Mouse (Mus musculus) layer of hippocampus, postnatal 10 days (tissue): Measurements from ENCODE around the gene Fgl2. TPM values are rescaled to one million over a fixed set of nuclear protein-coding genes. Genes with fewer than 3 reads are reported as not detected.
"Not testable (repeated sequence)": the region's sequence is repeated elsewhere in the genome, so short reads cannot be mapped to it uniquely, and the experiment has no call there.

ENCODE experiments used
- DNase-seq, 2 experiments: peaks; one replicate each; pipeline ENCODE4 v3.0.0; 2021; ENCODE audit warnings: low spot score in 2 of 2
- long read RNA-seq: library from polyadenylated mRNA; stranded (forward); transcript quantifications from one replicate; pipeline ENCODE4 v2.0.0, GENCODE M21; 2023
- total RNA-seq, 2 experiments: library from RNA; stranded (reverse); gene quantifications; 2 replicates each; pipeline ENCODE4 v1.2.3; 2021

Gene Fgl2
- 1 to 10 TPM; 2.9 to 3.7 TPM for total RNA-seq
- long read RNA-seq, partial matches to known transcripts = 0 of 1 reads
- long read RNA-seq, other reads (novel, unspliced or antisense) = 0 of 1 reads

DNA sequence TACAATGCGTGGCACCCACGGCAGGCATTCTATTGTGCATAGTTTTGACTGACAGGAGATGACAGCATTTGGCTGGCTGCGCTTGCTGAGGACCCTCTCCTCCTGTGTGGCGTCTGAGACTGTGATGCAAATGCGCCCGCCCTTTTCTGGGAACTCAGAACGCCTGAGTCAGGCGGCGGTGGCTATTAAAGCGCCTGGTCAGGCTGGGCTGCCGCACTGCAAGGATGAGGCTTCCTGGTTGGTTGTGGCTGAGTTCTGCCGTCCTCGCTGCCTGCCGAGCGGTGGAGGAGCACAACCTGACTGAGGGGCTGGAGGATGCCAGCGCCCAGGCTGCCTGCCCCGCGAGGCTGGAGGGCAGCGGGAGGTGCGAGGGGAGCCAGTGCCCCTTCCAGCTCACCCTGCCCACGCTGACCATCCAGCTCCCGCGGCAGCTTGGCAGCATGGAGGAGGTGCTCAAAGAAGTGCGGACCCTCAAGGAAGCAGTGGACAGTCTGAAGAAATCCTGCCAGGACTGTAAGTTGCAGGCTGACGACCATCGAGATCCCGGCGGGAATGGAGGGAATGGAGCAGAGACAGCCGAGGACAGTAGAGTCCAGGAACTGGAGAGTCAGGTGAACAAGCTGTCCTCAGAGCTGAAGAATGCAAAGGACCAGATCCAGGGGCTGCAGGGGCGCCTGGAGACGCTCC is at the start of gene Fgl2:
Fgl2 (plus strand) TSS at position 150 of the 687 bp plus-strand sequence.
- peak; percentile 58 for DNase-seq

DNA sequence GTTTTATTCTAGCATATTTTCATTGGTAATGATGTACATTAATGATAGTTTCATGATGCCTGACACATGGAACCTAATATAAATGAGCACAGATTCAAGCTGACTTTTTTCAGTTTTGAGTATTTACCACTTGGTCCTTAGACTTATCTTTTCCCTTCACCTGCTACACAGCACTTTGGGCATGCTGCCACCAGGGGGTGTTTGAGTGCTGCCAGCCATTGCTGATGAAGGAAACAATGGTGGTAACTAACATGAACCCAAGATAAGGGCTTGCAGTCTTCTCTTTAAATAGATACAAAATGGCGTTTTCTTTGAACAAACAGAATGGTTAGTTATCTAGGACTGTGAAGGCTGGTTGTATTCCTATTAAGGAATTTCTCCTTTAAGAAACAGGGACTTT is 45.9 kb upstream of the Fgl2 start:
- DNase-seq = peak; percentile 33 to 37

DNA sequence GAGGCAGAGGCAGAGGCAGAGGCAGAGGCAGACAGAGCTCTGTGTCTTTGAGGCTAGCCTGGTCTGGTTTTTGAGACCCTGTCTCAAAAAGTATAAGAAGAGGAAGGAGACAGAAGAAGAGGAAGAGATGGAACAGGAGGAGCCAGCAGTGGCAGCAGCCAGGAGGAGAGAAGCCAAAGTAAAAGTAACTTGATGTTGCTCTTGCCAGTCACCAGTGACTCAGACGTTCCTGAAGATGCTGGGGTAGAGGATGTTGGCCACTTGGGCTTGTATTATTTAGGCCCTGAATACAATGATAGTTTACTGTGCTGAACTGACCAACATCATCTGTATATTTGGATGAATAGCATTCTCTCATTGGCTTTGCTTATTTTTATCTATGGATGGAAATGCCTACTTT is 43.9 kb upstream of the Fgl2 start:
- no peak for DNase-seq

DNA sequence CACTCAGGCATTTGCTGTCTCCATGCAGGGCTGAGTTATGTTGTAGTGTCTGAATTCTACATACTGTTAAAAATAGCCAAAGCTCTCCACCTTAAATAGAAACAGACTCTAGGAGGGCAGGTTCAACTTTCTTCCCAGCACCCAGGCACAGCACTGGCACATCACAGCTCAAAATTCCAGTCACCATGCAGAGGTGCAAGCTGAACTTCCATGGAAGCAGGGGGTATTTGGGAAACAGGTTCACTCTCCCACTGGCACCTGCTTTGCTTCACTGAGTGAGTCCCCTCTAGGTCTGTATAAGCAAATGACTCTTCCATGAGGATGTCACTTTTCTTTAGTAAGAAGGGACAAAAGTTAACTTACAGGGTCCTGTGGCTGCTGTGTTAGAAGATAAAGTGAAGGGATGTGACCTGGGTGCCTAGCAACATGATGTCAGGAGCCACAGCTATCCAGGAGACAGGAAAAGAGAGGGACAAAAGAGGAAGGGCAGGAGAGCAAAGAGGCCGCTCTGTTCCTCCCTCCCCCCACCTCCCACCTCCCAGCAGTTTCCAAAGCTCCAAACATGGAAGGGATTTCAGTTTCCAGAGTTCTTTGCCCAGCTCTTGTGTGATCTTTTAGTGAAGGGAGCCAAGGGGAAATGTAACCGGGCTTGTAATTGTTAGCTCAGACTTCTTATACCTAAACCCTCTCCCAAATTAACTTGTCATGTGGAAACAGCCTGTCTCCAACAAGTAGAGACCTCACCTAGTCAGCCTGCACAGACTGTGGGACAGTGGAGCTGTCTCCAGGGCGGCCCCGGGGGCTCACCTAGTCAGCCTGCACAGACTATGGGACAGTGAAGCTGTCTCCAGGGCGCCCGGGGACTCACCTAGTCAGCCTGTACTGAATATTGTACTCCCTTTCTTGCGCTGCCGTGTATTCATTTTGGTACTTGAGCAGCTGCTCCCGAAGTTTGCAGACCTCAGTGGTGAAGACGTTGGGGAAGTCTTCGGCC is 42.5 kb upstream of the Fgl2 start:
- no peak for DNase-seq

DNA sequence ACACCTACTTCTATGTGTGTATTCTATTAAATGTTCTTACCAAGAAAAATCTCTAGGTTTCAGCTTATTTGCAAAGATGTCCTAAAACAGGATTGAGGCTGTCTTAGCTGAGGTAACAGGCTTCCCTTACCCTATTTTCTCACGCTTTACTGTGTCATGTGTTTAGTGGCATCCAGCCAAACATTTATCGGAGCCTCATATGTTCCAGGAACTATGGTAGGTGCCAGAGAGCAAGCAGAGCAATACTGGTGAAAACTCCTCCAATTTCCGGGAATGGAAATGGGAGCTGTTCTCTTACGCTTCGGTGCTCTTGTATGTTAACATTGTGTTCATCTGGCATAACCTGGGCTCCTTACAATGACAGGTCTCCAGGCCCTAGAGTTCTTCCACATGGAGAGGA is 40.8 kb upstream of the Fgl2 start:
- no peak for DNase-seq

DNA sequence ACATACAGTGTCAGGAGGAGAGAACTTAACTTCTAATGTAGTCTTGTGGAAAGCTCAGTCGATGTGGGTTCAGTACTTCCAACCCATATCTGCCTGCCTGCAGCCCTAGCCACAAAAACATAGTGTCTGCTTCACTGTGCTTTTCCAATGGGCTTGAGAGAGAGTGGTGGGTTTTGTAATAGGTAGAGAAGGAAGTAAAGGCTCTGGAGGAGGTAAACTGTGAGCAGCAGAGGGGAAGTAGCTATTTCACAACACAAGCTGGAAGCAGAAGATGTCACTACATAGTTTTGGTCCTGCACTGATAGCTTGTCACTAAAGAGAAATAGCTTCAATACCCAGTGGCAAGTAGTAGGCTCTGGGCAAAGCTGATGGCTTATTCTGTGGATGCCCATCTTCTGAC is 40.3 kb upstream of the Fgl2 start:
- DNase-seq = no peak

DNA sequence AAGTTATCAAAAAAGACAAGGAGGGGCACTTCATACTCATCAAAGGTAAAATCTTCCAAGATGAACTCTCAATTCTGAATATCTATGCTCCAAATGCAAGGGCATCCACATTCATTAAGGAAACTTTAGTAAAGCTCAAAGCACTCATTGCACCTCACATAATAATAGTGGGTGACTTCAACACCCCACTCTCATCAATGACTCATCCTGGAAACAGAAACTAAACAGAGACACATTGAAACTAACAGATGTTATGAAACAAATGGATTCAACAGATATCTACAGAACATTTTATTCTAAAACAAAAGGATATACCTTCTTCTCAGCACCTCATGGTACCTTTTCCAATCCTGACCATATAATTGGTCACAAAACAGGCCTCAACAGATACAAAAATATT is 30.2 kb upstream of the Fgl2 start:
- DNase-seq = not testable (repeated sequence)

DNA sequence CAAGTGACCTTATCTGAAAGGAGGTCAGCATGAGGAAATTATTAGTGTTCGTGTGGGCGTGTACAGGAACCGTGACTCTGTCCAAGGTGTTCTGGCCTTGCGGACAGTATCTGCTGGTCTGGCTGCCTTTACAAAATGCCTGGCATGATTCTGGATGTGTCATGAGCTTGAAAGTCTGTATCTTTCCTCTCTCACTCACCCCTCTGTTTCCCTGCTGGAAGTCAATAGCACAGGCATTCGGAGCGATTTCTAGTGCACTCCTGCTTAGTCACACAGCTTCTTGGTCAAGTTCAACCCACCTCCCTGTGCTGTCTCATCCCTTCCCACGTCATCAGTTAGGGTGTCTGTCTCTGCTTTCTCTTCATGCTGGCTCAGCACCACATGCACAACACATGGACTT is 24.1 kb upstream of the Fgl2 start:
- no peak for DNase-seq

DNA sequence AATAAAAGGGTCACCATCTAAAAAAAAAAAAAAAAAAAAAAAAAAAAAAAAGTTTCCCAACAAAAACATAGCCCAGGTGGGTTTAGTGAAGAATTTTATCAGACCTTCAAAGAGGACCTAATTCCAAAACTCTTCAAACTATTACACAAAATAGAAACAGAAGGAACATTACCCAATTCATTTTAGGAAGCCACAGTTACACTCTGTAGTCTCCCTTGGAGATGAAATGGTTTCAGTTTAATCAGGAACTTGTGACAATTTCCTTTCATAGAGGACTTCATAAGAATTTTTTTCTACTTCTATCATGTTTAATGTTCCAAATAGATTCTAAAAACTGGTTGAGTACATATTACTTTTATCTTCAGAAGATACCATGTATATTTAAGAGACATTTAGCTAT is 20.8 kb upstream of the Fgl2 start:
- DNase-seq = no peak

DNA sequence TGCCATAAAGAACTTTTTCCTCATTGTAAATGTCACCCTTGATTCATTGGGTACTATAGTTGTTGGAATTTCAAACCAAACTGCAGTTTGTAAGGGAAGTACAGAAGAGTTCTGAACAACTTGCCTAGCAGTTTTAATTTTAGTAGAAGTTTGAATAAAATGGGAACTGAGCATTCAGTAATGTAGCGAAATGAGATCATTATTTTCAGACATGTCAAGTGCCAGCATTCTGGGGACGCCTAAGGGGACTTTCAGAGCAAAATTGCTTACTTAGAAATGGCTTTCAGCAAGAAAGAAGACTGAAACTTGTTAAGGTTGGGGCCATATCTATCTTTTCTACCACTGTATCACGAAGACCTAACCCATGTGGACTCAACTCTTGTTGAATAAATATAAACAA is 13.8 kb upstream of the Fgl2 start:
- DNase-seq = no peak

DNA sequence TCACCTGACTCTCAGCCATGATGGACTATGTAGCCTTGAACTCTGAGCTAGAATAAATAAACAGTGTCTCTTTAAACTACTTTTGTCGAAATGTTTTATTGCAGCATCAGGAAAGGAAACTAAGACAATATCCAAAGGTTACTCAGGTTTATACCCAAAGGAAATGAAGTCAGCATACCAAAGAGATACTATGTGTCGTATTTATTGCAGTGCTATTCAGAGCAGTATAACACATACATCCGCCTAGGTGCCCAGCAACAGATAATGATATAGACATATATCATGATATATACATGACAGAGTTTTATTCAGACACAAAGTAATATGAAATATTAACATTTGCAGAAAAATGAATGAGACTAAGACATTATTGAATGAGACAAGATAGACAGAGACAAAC is 9.1 kb upstream of the Fgl2 start:
- no peak for DNase-seq

DNA sequence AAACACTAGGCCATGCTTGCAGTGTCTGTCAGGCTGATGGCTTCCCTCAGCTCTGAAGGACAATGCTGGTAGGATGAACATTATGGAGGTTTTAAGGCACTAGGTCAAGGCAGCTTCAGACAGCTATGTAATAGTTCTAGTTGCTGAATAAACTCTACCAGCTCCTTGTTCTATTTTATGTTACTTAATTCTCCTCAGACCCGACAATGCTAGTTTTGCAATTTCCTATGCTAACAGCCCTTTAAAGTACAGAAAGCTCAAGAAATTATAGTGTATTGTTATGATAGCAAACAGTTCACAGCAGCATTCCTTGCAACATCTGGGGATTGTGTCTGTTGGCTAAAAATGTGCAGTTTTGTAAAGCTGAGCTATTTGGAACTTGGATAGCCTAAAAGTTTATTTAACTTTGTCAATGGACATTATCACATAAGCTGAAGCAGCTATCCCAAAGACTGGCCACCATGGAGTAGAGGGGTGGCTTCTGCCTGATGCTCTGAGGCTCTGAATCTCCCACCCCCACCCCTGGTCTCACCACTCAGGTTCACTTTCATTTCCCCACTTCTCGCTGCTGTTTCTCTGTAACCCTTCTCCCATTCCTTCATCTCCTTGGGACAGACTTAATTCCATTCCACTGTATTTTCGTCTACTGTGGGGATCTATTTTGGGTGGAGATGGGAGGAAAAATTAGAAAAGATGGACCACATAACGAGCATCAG is 5.9 kb upstream of the Fgl2 start:
- no peak for DNase-seq

DNA sequence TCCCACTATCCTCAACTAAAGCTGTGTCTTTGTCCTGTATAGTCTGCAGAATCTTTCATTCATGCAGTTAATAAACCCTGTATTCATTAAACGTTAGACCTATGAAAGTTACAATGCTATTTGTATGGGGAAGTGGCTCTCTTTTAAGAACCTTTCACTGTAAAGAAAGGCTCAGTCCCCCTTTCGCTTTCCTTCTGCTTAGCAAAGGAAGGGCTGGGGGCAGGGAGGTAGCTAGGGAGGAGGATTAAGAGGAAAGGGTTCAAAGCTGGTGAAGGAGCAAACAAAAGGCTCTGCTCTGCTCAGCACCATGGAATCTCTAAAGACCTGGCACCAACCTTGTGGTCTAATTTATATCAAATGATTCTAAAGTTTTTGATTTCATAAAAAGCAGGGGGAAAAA is 4.9 kb upstream of the Fgl2 start:
- DNase-seq = no peak

DNA sequence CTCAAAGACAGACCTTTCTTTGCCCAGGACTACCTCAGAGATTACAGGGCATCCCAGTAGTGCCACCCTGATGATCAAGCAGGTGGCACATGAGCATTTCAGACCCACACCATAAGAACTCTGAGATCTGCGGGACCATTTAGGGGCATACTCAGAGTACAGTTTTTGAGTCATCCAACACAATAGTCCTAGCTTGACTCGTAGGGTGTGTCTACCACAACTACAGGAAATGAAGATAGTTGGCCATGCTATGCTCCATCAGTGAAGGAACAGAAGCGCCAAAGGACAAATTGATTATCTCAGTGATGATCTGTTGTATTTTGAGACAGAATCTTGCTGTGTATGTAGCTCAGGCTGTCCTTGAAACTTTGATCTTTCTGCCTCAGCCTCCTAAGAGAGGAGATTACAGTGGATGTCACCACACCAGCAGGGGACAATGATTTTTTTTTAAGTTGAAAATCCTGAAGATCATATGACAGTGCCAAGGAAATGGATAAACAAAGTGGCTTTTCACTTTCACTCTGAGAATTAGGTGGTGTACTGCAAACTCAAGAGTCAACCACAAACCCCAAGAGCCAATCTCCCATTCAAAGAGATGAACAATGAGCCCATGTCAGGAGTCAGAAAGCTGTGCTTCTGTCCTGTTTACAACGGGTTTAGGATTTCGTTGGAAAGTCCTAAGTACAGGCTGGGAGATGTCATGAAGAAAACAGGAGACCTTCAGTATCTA is 2.1 kb upstream of the Fgl2 start:
- DNase-seq = no peak

DNA sequence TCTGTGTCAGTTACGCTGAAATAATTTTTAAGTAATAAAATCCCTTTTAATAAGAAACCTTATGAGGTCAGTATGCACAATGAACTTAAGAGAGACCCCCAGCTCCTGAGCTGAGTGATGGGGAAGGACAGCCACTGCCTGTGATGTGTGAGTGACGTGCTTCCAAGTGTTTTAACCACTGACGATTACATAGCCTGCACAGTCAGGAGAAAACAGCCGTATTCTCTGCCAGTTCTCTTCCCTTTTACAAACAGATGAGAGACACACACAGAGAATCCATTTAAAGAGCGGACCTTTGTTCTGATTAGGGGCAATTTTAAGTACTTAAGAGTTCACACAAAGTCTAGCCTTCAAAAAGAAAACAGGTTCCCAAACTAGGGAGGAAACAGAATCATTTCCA is 522 bp upstream of the Fgl2 start:
- no peak for DNase-seq

DNA sequence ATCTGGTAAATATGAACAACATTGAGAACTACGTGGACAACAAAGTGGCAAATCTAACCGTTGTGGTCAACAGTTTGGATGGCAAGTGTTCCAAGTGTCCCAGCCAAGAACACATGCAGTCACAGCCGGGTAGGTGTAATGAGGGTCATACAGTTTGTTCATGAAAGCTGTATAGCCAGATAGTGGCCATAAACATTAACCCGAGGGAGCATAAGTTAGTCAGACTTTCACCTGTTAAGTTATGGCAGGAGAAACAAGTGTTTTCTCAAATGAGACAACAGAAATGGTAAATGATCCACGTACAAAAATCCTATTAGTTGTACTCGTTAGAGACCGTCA is 707 bp downstream of the Fgl2 start:
- no peak for DNase-seq

DNA sequence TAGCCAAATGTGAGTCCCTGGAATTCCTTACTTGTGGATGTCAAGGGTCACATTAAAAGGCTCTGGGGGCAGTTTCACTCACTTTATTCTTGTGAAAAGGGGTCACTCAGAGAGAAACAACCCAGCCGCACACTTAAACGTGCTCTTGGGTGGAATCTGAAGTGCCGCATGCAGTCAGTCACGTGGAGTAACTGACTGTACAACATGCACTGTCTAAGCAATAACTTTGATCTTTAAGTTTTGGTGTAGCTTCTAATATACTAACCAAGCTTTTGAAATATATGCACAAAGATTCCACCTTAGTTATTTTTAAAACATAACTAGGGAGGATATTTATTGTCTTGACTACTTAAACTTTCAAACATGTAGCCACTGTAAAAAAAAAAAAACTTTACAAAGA is 4.5 kb downstream of the Fgl2 start:
- no peak for DNase-seq

DNA sequence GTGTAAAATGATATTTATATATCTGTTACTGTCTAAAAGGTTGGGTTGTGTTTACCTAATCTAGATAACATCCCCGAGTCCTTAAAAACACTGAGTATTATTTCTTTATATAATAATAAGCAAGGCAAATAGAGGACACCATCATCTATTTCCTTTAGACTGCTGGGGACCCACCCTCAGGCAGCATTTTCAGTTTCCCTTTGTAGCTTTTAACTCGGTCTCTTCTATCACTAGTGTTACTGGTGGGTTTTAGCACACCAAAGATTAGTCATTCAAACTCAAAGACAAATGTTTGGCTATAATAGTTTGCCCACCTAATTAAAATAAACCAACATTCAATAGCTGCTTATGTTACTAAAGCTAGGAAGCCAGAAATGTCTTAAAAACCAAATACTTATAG is 6.0 kb downstream of the Fgl2 start:
- DNase-seq = no peak

DNA sequence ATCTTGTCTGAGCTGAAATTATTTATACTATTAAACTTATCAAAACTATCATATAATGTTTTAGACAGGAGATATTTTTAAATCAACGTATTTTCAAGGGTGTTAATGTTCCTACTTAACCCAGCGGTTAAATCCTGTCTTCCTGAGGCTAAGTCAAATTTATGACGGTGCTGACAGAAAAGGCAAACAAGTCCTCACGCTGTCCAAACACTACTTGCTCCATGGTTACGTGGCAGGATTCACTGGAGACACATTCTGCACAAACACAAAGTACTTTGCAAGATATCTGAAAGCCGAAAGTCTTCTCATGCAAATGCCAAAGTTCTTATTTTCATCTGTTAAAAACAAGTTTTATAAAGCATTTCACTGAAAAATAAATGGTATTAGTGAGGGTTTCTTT is 9.5 kb downstream of the Fgl2 start:
- DNase-seq = no peak

DNA sequence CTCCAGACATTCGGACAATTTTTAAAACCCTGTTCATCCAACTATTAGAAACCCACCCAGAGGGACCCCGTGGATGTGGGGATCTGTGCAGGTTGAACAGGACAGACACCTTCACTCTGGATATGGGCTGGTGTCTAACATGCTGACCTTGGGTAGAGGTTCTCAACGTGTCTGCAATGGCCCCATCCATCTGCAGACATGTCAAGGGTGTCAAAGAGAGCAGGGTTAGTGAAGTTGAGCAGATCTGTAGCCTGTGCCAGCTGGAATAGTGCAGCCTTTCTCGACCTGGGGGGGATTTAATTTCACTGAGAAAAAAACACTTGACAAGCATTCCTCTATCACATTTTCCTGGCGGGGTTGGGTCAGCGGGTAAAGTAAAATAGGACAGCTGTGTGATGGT is 10.2 kb downstream of the Fgl2 start:
- no peak for DNase-seq
